Mouse (Mus musculus): ENCODE measurements around the gene Gpr182.

Gpr182 gene

GRCm38 (mm10) chr10:127739083-127739660, 12.4 kb downstream of the Gpr182 start, which contains the start of gene Zbtb39:
Gene Zbtb39, plus strand, starts transcription at chr10:127739538.
- ATAC-seq (ENCODE audit: insufficient number of reproducible peaks, low FRiP score, low TSS enrichment): peak; percentile 51

- ATAC-seq (ENCODE audit: insufficient number of reproducible peaks, low FRiP score, low TSS enrichment): no peak
Measured at GRCm38 (mm10) chr10:127738151-127738882, 13.2 kb downstream of the Gpr182 start.

- ATAC-seq (ENCODE audit: insufficient number of reproducible peaks, low FRiP score, low TSS enrichment): no peak
Measured at GRCm38 (mm10) chr10:127737552-127737951, 14.0 kb downstream of the Gpr182 start.

GRCm38 (mm10) chr10:127736916-127737315, 14.6 kb downstream of the Gpr182 start:
- no peak for ATAC-seq (ENCODE audit: insufficient number of reproducible peaks, low FRiP score, low TSS enrichment)

GRCm38 (mm10) chr10:127736266-127736665, 15.3 kb downstream of the Gpr182 start:
- ATAC-seq (ENCODE audit: insufficient number of reproducible peaks, low FRiP score, low TSS enrichment): no peak

GRCm38 (mm10) chr10:127734434-127734833, 17.1 kb downstream of the Gpr182 start:
- ATAC-seq (ENCODE audit: insufficient number of reproducible peaks, low FRiP score, low TSS enrichment): no peak

- ATAC-seq (ENCODE audit: insufficient number of reproducible peaks, low FRiP score, low TSS enrichment): no peak
Measured at GRCm38 (mm10) chr10:127731397-127731796, 20.1 kb downstream of the Gpr182 start.

GRCm38 (mm10) chr10:127730933-127731310, 20.6 kb downstream of the Gpr182 start:
- ATAC-seq (ENCODE audit: insufficient number of reproducible peaks, low FRiP score, low TSS enrichment): no peak

GRCm38 (mm10) chr10:127730285-127730932, 21.1 kb downstream of the Gpr182 start:
- no peak for ATAC-seq (ENCODE audit: insufficient number of reproducible peaks, low FRiP score, low TSS enrichment)

- no peak for ATAC-seq (ENCODE audit: insufficient number of reproducible peaks, low FRiP score, low TSS enrichment)
Measured at GRCm38 (mm10) chr10:127728437-127728836, 23.1 kb downstream of the Gpr182 start.

- no peak for ATAC-seq (ENCODE audit: insufficient number of reproducible peaks, low FRiP score, low TSS enrichment)
Measured at GRCm38 (mm10) chr10:127725136-127725535, 26.4 kb downstream of the Gpr182 start.

GRCm38 (mm10) chr10:127724178-127724577, 27.4 kb downstream of the Gpr182 start, which contains the start of gene Tac2:
Gene Tac2, plus strand, starts transcription at chr10:127724478.
- ATAC-seq (ENCODE audit: insufficient number of reproducible peaks, low FRiP score, low TSS enrichment): no peak

- ATAC-seq (ENCODE audit: insufficient number of reproducible peaks, low FRiP score, low TSS enrichment): no peak
Measured at GRCm38 (mm10) chr10:127721671-127722418, 29.7 kb downstream of the Gpr182 start.

GRCm38 (mm10) chr10:127712736-127713135, 38.8 kb downstream of the Gpr182 start:
- ATAC-seq (ENCODE audit: insufficient number of reproducible peaks, low FRiP score, low TSS enrichment): no peak

GRCm38 (mm10) chr10:127710331-127710730, 41.2 kb downstream of the Gpr182 start:
- ATAC-seq (ENCODE audit: insufficient number of reproducible peaks, low FRiP score, low TSS enrichment): no peak

GRCm38 (mm10) chr10:127708850-127709370, 42.6 kb downstream of the Gpr182 start:
- no peak for ATAC-seq (ENCODE audit: insufficient number of reproducible peaks, low FRiP score, low TSS enrichment)

GRCm38 (mm10) chr10:127707721-127708120, 43.8 kb downstream of the Gpr182 start:
- ATAC-seq (ENCODE audit: insufficient number of reproducible peaks, low FRiP score, low TSS enrichment): no peak

- ATAC-seq (ENCODE audit: insufficient number of reproducible peaks, low FRiP score, low TSS enrichment): no peak
Measured at GRCm38 (mm10) chr10:127705783-127706182, 45.7 kb downstream of the Gpr182 start.

- no peak for ATAC-seq (ENCODE audit: insufficient number of reproducible peaks, low FRiP score, low TSS enrichment)
Measured at GRCm38 (mm10) chr10:127704766-127705220, 46.7 kb downstream of the Gpr182 start, which contains the start of gene Myo1a. Gene Myo1a, plus strand, starts transcription at chr10:127705170.

- ATAC-seq (ENCODE audit: insufficient number of reproducible peaks, low FRiP score, low TSS enrichment): no peak
Measured at GRCm38 (mm10) chr10:127704293-127704692, 47.2 kb downstream of the Gpr182 start.

All from cerebellum, adult (tissue).